Mouse (Mus musculus) C2C12 (cell line): ENCODE measurements around the gene Pmis2. TPM values are rescaled to one million over a fixed set of nuclear protein-coding genes. Genes with fewer than 3 reads are reported as not detected.

ENCODE experiments used
- H3K27me3 ChIP-seq: one replicate; pipeline ENCODE4 v1.6.1; 2011; ENCODE audit not compliant: control insufficient read depth, insufficient read depth, insufficient read length
- H3K36me3 ChIP-seq: one replicate; pipeline ENCODE4 v1.6.1; 2011; ENCODE audit not compliant: control insufficient read depth, insufficient read depth
- H3K4me3 ChIP-seq: one replicate; pipeline ENCODE4 v1.5.1; 2011; ENCODE audit warnings: mild to moderate bottlenecking, control low read depth; ENCODE audit not compliant: poor library complexity, insufficient read depth, severe bottlenecking
- H3K79me2 ChIP-seq: one replicate; pipeline ENCODE4 v1.6.1; 2011; ENCODE audit not compliant: control insufficient read depth, insufficient read depth
- H3K79me3 ChIP-seq: one replicate; pipeline ENCODE4 v1.6.1; 2011; ENCODE audit warnings: low read depth, control low read depth
- H3ac ChIP-seq: one replicate; pipeline ENCODE3; 2011; ENCODE audit warnings: low read depth; ENCODE audit not compliant: control insufficient read depth, insufficient read length
- CEBPB ChIP-seq: IDR thresholded peaks from one replicate; pipeline ENCODE4 v1.6.1; 2011; ENCODE audit warnings: low read depth, mild to moderate bottlenecking, control low read depth, moderate library complexity
- CTCF ChIP-seq: IDR thresholded peaks from one replicate; pipeline ENCODE4 v1.5.1; 2011; ENCODE audit not compliant: control insufficient read depth, insufficient read depth, insufficient read length
- FOSL1 ChIP-seq: IDR thresholded peaks from one replicate; pipeline ENCODE4 v1.8.0; 2011; ENCODE audit warnings: mild to moderate bottlenecking, low read length; ENCODE audit not compliant: poor library complexity, insufficient read depth, severe bottlenecking
- MAX ChIP-seq: IDR thresholded peaks from one replicate; pipeline ENCODE4 v1.6.1; 2011; ENCODE audit warnings: mild to moderate bottlenecking, control low read depth
- MYOD1 ChIP-seq: IDR thresholded peaks from one replicate; pipeline ENCODE4 v1.6.1; 2011; ENCODE audit warnings: low read depth; ENCODE audit not compliant: control insufficient read depth, insufficient read length
- MYOG ChIP-seq: IDR thresholded peaks from one replicate; pipeline ENCODE4 v1.6.1; 2011; ENCODE audit not compliant: control insufficient read depth, insufficient read length; ENCODE audit errors: extremely low read depth
- USF1 ChIP-seq: IDR thresholded peaks from one replicate; pipeline ENCODE4 v1.6.1; 2011; ENCODE audit warnings: low read depth, mild to moderate bottlenecking, control low read depth, moderate library complexity
- polyA plus RNA-seq: library from polyadenylated mRNA; unstranded; fragments of >200 nt; fragmentation: generic; extraction: Trizol; gene quantifications from one replicate; pipeline ENCODE4 v1.2.1, GENCODE M21; 2012; ENCODE audit warnings: missing spikeins

Gene Pmis2
- polyA plus RNA-seq, 1 experiment = not detected

DNA sequence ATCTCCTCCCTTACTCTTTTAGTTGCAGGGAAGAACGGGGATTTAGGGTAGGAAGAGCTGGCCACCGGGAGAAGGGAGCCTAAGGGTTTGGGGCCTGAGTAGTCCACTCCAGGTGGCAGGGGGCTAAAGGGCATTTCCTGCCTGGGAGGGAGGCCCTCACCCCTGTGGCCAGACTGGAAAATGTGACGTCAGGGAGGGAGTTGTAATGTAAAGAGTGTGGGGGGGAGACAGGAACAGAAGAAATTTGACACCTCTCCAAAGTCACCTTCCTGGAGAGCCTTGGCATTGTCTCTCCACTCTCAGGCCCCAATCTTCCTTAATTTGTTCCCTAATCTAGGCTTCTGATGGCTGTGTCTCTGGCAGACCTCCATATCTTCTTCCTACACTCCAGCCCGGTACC is 32.3 kb downstream of the Pmis2 start:
- Histone ChIP-seq H3K79me3 (no peaks in the 10 kb centered on the region), H3ac (no peak overlapping the region), H3K27me3 (peaks cover 24% of the 10 kb centered on the region), H3K36me3 (peaks cover 13% of the 10 kb centered on the region), H3K4me3 (no peak overlapping the region), H3K79me2 (no peaks in the 10 kb centered on the region)
- TF ChIP-seq MYOG (no peak), CTCF (no peak), MAX (no peak), FOSL1 (no peak), USF1 (no peak), MYOD1 (no peak), CEBPB (no peak)

- H3K36me3 ChIP-seq = peaks cover 4% of the 10 kb centered on the region
- H3K27me3 ChIP-seq = peaks cover 43% of the 10 kb centered on the region
- no peak for TF ChIP-seq CEBPB
- TF ChIP-seq USF1 = no peak
- TF ChIP-seq FOSL1 = no peak
- TF ChIP-seq MYOD1 = no peak
- TF ChIP-seq CTCF = no peak
- TF ChIP-seq MAX = no peak
- no peak for TF ChIP-seq MYOG
- H3K4me3 ChIP-seq = no peak overlapping the region
- H3ac ChIP-seq = no peak overlapping the region
- H3K79me3 ChIP-seq = no peaks in the 10 kb centered on the region
- H3K79me2 ChIP-seq = no peaks in the 10 kb centered on the region
Measured at GRCm38 (mm10) chr7:30636395-30636794, 35.0 kb downstream of the Pmis2 start.

DNA sequence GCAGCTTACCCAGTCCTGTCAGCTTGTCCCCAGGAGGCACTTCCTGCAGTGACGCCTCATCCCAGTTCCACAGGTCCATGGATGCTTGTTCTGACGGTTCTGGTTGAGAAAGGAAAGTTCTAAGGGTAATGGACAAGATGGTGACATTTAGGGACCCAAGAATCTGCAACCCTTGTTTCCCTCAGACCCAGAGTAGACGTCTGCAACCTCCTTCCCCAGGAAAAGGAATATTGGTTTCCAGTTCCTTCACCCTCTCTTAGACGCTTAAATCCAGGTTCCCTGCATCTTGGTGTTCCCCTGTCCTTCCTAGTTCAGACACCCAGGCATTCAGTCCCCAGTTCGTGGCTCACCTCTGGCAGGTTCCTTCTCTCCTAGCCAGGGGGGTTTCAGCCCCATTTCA is 35.7 kb downstream of the Pmis2 start, which contains the start of gene Etv2:
TSS of gene Etv2 (minus strand) at position 101 of the 400 bp plus-strand sequence.
- Histone ChIP-seq H3ac (no peak within 1 kb of the TSS), H3K27me3 (peaks cover 47% of the 10 kb centered on the region), H3K4me3 (no peak within 1 kb of the TSS), H3K79me2 (no peaks in the 10 kb centered on the region), H3K36me3 (no peaks in the 10 kb centered on the region), H3K79me3 (no peaks in the 10 kb centered on the region)
- no peak for TF ChIP-seq FOSL1

- H3K4me3 ChIP-seq = no peak overlapping the region
- no peaks in the 10 kb centered on the region for H3K79me3 ChIP-seq
- no peak overlapping the region for H3ac ChIP-seq
- no peaks in the 10 kb centered on the region for H3K79me2 ChIP-seq
- no peak for TF ChIP-seq MAX
- TF ChIP-seq CEBPB = no peak
- no peak for TF ChIP-seq USF1
- TF ChIP-seq MYOG = no peak
- no peak for TF ChIP-seq CTCF
- no peak for TF ChIP-seq FOSL1
- no peak for TF ChIP-seq MYOD1
- H3K27me3 ChIP-seq = peaks cover 49% of the 10 kb centered on the region
- no peaks in the 10 kb centered on the region for H3K36me3 ChIP-seq
Measured at GRCm38 (mm10) chr7:30634621-30635020, 36.8 kb downstream of the Pmis2 start.

DNA sequence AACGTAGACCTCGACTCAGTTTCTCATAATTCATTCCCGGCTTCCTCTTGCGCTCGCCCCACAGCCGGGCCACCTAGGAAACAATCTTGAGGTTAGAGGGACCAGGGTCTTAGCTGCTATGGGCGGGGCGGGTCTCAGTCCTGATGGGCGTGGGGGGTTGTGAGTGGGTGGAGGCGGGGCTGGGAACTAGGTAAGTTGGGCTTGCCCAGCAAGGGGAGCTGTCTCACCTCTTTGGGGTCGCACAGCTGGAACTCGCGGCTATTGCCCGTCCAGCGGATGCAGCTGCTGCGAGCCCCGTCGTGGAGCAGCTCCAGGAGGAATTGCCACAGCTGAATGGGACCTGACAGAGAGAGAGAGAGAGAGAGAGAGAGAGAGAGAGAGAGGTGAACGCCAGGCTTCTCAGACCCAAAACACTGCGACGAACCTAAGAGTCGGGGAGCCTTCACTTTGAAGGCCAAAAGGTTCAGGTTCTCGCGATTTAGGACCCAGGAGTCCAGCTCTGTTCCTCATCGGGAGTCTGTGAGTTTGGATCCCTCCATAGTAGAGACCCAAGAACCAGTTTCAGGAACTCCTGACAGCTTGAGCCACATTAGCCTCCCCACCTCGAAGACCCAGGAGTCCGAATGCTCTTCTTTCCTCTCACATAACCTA is 37.5 kb downstream of the Pmis2 start:
- no peak overlapping the region for H3K4me3 ChIP-seq
- H3K79me2 ChIP-seq = no peaks in the 10 kb centered on the region
- no peak overlapping the region for H3ac ChIP-seq
- H3K27me3 ChIP-seq = peaks cover 56% of the 10 kb centered on the region
- no peaks in the 10 kb centered on the region for H3K36me3 ChIP-seq
- no peaks in the 10 kb centered on the region for H3K79me3 ChIP-seq
- no peak for TF ChIP-seq MYOD1
- no peak for TF ChIP-seq CTCF
- TF ChIP-seq MAX = no peak
- TF ChIP-seq MYOG = no peak
- no peak for TF ChIP-seq USF1
- no peak for TF ChIP-seq CEBPB
- TF ChIP-seq FOSL1 = no peak

GRCm38 (mm10) chr7:30629013-30629412 is 42.4 kb downstream of the Pmis2 start:
- H3ac ChIP-seq = no peak overlapping the region
- TF ChIP-seq MYOG (no peak), CTCF (no peak), FOSL1 (no peak), USF1 (no peak), CEBPB (no peak), MAX (no peak), MYOD1 (no peak)
- no peak overlapping the region for H3K4me3 ChIP-seq
- peaks cover 31% of the 10 kb centered on the region for H3K27me3 ChIP-seq
- H3K79me2 ChIP-seq = peaks cover 19% of the 10 kb centered on the region
- H3K36me3 ChIP-seq = peaks cover 4% of the 10 kb centered on the region
- peaks cover 13% of the 10 kb centered on the region for H3K79me3 ChIP-seq
